8 mouse cellular contexts compared by ENCODE assay signal in the genomic region with DNA sequence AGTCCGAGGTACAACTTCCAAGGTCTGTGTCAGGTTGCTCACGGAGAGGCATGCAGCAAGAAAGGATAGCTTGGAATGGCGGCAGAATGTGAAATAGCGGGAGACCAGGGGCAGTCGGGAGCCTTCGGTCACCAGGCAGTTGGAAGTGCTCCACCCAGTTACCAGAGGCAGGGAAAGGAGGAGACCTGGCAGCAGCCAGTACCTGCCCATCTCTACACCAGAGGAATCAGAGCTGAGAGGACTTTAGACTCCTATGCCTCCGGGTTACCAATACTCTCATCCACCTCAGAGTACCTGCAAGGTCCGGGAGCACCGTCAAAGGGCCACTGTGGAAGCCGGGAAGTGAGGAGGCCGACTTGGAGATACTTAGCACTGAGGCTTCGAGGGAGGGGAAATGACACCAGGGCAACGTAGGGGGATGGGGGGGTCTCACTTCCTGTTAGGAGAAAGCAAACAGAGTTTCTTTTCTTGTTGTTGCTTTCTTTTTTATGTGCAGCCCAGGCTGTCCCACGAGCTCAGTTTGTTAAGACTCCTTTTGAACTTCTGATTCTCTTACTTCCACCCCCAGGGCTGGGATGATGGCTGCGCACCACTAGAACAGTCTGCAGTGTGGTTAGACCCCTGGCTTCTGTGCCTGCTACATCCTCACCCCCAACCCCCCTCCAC. TPM values are rescaled to one million over a fixed set of nuclear protein-coding genes. Genes with fewer than 3 reads are reported as not detected.
A peak's percentile ranks its signal among the peaks of the same experiment; 100 is the strongest.
DNase-seq lines count a peak whose midpoint lies in the region; ATAC-seq and TF ChIP-seq lines count a peak whose summit lies in the region.

A gene (minus strand): TSS at position 374 of the 666 bp plus-strand sequence.

- TF ChIP-seq CTCF in liver, postnatal 0 days (IDR thresholded peaks at IDR 0.05; ENCODE audit: low read depth): no peak

- no peak within 1 kb of the TSS for H3K4me3 ChIP-seq in heart, embryonic 12.5 days
- H3K4me3 ChIP-seq in liver, postnatal 0 days (ENCODE audit: low read depth, low read length): 0 out of 2 replicates have a peak within 1 kb of the TSS, but pooled peaks have one; percentile 10

- H3K9me3 ChIP-seq in heart, embryonic 12.5 days (replicated peaks): no peaks in the 10 kb centered on the region
- no peaks in the 10 kb centered on the region for H3K9me3 ChIP-seq in liver, postnatal 0 days (ENCODE audit: low read length)

- no peak for DNase-seq in heart, postnatal 10 days
- peak; percentile 62 for DNase-seq in CD4-positive, CD25-positive, alpha-beta regulatory T cell, adult 2 months (ENCODE audit: low read depth, low spot score)
- peak; percentile 73 to 74 for DNase-seq in kidney, adult 8-10 months
- peak; percentile 33 for DNase-seq in liver, postnatal 0 days
- DNase-seq in right cerebral cortex, postnatal 36 days (ENCODE audit: low spot score in 2 of 2): no peak
- no peak for DNase-seq in left cerebral cortex, postnatal 14 days (ENCODE audit: low spot score in 2 of 2)
- DNase-seq in left cerebral cortex, adult 9 months (ENCODE audit: low spot score in 2 of 2): no peak

- no peak within 1 kb of the TSS for H3K4me2 ChIP-seq in heart, embryonic 12.5 days
- peak within 1 kb of the TSS; percentile 42 for H3K4me2 ChIP-seq in liver, postnatal 0 days (ENCODE audit: low read depth, low read length)

- H3K27me3 ChIP-seq in heart, embryonic 12.5 days (replicated peaks): peaks cover 31% of the 10 kb centered on the region
- H3K27me3 ChIP-seq in liver, postnatal 0 days (ENCODE audit: insufficient read depth, low read length): peaks cover 5% of the 10 kb centered on the region; the same call in 1 of the 2 replicates

- TF ChIP-seq EP300 in liver, postnatal 0 days (IDR thresholded peaks at IDR 0.05; ENCODE audit: low read depth): no peak

- H3K4me1 ChIP-seq in heart, embryonic 12.5 days (replicated peaks): peaks cover 17% of the 10 kb centered on the region
- H3K4me1 ChIP-seq in liver, postnatal 0 days (ENCODE audit: insufficient read depth): peaks cover 16% of the 10 kb centered on the region

- no peak within 1 kb of the TSS for H3K9ac ChIP-seq in heart, embryonic 12.5 days
- H3K9ac ChIP-seq in liver, postnatal 0 days (replicated peaks): no peak within 1 kb of the TSS

- 0 out of 2 replicates have a peak, but pooled peaks have one; percentile 19 for ATAC-seq in heart, embryonic 12.5 days (ENCODE audit: insufficient number of reproducible peaks, low FRiP score)
- peak; percentile 47 for ATAC-seq in liver, postnatal 0 days

- H3K36me3 ChIP-seq in heart, embryonic 12.5 days: no peaks in the 10 kb centered on the region
- no peaks in the 10 kb centered on the region for H3K36me3 ChIP-seq in liver, postnatal 0 days (replicated peaks; ENCODE audit: insufficient read depth, low read length)

- intact Hi-C loops in heart, postnatal 10 days (cut with DNase I): no loop called here
- intact Hi-C loops in left cerebral cortex, postnatal 14 days (cut with DNase I): loop anchor here (10.0 kb wide), 1 partner anchor 156 kb away; no protein-coding TSS in a partner anchor

- WGBS in heart, embryonic 12.5 days: 54% methylated on average over 15 of the region's 15 CpGs
- 29% methylated on average over 15 of the region's 15 CpGs for WGBS in liver, postnatal 0 days (ENCODE audit: insufficient replicate concordance)

- no peak within 1 kb of the TSS for H3K27ac ChIP-seq in heart, embryonic 12.5 days (ENCODE audit: poor library complexity, severe bottlenecking)
- H3K27ac ChIP-seq in liver, postnatal 0 days (ENCODE audit: low read depth): peak within 1 kb of the TSS; percentile 29; the same call in 1 of the 2 replicates

RNA-seq across cellular contexts. Expression of the gene that starts here (rescaled TPM):
- polyA plus RNA-seq in heart, embryonic 12.5 days (2016; fragmentation: Nextera tagmentation; extraction: Ambion mirVana): 0.22 and 0.46 TPM in 2 replicates
- total RNA-seq in heart, postnatal 10 days (2021): under 1 TPM; 0.10 to 0.22 TPM
- polyA plus RNA-seq in liver, postnatal 0 days (2015; fragmentation: Nextera tagmentation; extraction: Ambion mirVana): 1.9 and 2.3 TPM in 2 replicates
- 1 to 10 TPM; 1.2 to 1.3 TPM for total RNA-seq in left cerebral cortex, postnatal 14 days (2021)

Comparison
In these comparisons a context has a peak if more than half of its experiments do, and no peak if none do; other contexts are left out.
1. Peak in ATAC-seq in heart, embryonic 12.5 days; RNA of the gene not detected or under 1 TPM.
2. DNase-seq: peak in CD4-positive, CD25-positive, alpha-beta regulatory T cell, adult 2 months (single experiment), kidney, adult 8-10 months (2 of 2) and liver, postnatal 0 days (single experiment); none in heart, postnatal 10 days (0 of 2), right cerebral cortex, postnatal 36 days (0 of 2), left cerebral cortex, postnatal 14 days (0 of 2) and left cerebral cortex, adult 9 months (0 of 2).